Mouse (Mus musculus) heart, postnatal 10 days (tissue): ENCODE measurements around the gene Olfr748. TPM values are rescaled to one million over a fixed set of nuclear protein-coding genes. Genes with fewer than 3 reads are reported as not detected.
"Not testable (repeated sequence)": the region's sequence is repeated elsewhere in the genome, so short reads cannot be mapped to it uniquely, and the experiment has no call there.

Source experiments
- DNase-seq, 2 experiments: peaks; one replicate each; pipeline ENCODE4 v3.0.0; 2021
- intact Hi-C: fragments of 180-260 bp; cut with DNase I; formaldehyde crosslinking; loops from one replicate; pipeline ENCODE4 v1.15.1; 2025
- total RNA-seq, 2 experiments: library from RNA; stranded (reverse); gene quantifications; 2 replicates each; pipeline ENCODE4 v1.2.3; 2021

Olfr748 gene
- not detected for total RNA-seq

DNA sequence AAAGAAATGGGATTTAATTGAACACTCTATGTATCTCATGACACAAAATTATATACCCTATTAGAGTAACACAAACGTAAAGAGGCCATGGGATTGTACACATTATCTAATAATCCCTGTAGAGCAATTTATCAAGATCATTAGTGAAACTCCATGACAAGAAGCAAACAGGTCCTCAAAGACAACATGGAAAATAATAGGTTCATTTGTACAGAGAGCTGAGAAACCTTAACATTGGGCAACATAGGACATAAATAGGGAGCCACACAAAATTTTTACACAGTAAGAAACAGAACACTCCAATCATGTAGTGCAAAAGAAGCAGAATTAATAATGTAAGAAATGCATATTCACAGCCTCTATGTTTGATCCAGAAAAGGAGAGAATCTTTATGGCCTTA, at the start of gene Olfr748:
Olfr748 (plus strand) TSS at position 301 of the 400 bp plus-strand sequence.
- intact Hi-C loops = no loop called here

DNA sequence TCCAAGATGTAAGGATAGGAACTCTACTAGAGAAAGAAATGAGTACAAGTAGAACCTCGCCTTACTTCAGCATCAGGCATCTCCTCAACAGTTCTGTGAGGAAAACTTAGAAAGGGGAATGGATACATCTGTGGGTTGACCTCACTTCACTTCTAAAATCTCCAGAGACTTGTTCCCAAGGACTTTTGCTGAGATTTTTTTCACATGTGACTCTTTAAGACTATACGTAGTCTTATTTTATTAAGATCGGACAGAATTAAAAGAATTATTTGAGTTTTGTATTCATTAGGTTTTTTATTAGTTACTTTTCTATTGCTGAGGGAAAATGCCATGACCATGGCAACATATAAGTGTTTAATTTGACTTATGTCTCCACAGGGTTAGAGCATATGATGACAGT, 14.1 kb upstream of the Olfr748 start, which contains the start of gene Olfr747:
Olfr747 (minus strand) TSS at position 101 of the 400 bp plus-strand sequence.
- intact Hi-C loops = no loop called here

More for the DNA sequence above, at the start of gene Olfr748:
- no peak for DNase-seq

DNA sequence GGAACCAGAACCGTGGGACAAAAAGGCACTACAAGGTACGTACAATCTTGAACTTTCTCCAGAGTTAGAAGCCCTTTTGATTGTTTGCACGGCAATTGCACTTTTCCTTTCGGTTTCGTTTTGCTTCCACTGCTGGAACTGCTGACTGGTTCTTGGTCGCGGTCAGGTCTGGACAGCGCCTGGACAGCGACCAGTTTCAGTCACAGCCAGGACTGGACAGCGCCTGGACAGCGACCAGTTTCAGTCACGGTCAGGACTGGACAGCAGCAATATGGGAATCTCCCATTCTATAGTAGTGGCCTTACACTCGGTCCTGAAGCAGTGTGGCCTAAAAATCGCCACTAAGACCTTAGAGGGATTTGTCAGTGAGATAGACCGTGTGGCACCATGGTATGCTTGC, 12.7 kb downstream of the Olfr748 start:
- intact Hi-C loops = not testable (repeated sequence)
- DNase-seq = peak; percentile 1 to 4

More for the DNA sequence above, 14.1 kb upstream of the Olfr748 start, which contains the start of gene Olfr747:
- no peak for DNase-seq

DNA sequence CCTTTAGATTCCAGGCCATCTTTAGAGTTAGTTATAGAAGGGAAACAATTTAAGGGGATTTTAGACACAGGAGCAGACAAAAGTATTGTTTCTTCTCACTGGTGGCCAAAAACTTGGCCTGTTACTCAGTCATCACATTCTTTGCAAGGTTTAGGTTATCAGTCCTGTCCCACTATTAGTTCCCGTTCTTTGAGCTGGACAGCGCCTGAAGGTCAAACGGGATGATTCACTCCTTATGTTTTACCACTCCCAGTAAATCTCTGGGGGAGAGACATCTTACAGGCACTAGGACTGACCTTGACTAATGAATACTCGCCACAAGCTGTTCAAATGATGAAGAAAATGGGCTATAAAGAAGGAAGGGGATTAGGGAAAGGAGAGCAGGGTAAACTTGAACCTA, 15.2 kb downstream of the Olfr748 start:
- intact Hi-C loops, DNase-seq: not testable (repeated sequence)

DNA sequence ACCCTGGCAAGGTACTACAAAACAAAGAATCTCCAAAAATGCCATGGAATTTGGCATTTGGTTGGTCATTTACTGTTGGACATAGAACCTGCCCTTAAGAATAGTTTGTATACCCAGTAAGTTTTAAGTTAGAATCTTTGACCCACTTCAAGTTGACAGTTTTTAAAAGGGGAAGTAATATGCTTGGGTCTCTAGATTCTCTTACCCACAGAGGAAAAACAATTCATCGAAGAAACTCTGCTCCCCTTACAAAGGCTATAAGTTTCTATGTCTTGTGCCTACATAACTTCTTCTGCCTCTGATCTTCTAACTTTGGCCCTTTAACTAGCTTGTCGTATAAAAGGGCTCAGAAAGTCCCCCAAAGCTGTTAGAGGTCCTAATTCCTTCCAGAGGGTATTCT, 33.2 kb downstream of the Olfr748 start:
- intact Hi-C loops = no loop called here

DNA sequence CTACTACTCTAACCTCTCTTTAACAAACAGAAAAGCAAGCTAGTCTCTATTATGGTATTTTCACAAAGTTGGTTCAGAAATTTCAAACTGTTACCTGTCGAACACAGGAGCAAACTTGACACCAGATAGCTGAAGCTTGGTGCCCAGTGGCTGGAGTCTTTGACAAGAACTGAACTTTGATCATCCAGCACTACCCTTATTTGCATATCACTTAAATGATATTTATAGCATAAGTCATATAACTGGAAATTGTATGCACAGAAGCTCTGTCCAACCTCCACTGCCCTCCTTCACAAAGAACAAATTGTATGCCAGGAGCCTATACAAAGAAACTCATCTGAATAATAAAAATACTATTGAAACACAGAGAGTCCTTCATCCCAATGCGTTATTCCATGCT, 34.4 kb downstream of the Olfr748 start:
- DNase-seq = no peak
- intact Hi-C loops = no loop called here

More for the DNA sequence above, 33.2 kb downstream of the Olfr748 start:
- no peak for DNase-seq

DNA sequence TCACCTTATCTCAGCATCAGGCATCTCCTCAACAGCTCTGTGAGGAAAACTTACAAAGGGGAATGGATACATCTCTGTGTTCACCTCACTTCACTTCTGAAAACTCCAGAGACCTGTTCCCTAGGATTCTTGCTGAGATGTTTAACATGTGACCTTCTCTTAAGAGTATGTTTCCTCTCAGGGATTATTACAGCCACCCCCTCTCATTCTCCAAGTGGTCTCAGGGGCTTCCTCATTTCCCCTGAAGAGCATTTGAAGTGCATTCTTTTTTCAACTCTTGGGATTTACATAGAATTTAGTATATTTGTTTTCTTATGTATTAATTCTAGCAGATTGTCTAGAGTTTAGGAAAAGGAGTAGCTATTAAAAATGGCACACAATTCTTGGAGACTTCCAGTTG, 37.8 kb downstream of the Olfr748 start, which contains the start of gene Olfr749:
Olfr749 (minus strand) TSS at position 101 of the 400 bp plus-strand sequence.
- no peak for DNase-seq
- intact Hi-C loops = no loop called here

DNA sequence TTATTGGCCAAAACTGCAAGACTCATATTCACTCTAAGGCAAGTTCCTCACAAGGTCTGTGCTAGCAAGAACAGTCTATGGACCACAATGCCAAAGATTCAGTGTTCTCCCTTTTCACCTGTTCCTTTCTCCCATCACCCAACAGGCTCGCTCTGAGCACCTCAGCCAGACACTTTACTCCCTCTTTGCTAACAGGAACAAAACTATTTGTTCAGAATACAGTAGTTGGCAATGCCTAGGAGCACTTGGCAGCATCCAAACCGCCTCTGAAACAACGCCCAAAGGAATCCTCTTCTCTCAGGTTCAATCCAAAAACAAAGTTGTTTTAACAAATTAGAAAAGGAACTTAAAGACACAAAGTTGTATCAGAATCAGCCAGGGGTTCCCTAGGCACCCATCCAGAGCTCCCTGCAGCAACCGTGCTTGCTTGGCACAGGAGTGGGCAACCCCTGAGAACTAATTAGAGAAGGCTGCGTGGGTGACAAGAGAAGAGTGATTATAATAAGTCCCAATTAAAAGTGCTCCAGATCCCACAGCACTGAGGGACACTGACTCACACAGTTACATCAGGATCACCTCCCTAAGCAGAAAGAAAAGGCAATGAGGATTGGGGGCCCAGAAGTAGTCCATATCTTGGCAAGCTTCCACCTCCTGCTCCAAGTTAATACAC, 51.4 kb downstream of the Olfr748 start:
- DNase-seq = no peak

More for the DNA sequence above, 51.4 kb downstream of the Olfr748 start:
- intact Hi-C loops = no loop called here

Other genes starting within 250 kb of the Olfr748 start
- gene Olfr741, start 234.6 kb upstream of the Olfr748 start, total RNA-seq = not detected
- gene Olfr742, start 203.8 kb upstream of the Olfr748 start, total RNA-seq = not detected
- gene Olfr743, start 185.5 kb upstream of the Olfr748 start, total RNA-seq = not detected
- not detected for gene Olfr744, start 92.5 kb upstream of the Olfr748 start, total RNA-seq
- gene Olfr745, start 68.0 kb upstream of the Olfr748 start, total RNA-seq = not detected
- not detected for gene Olfr746, start 60.3 kb upstream of the Olfr748 start, total RNA-seq
- not detected for gene Olfr747, start 14.2 kb upstream of the Olfr748 start, total RNA-seq
- not detected for gene Olfr749, start 37.7 kb downstream of the Olfr748 start, total RNA-seq
- 10 to 100 TPM; 22.9 to 26.8 TPM for gene Ttc5, start 78.1 kb downstream of the Olfr748 start, total RNA-seq
- gene Ccnb1ip1, start 100.4 kb downstream of the Olfr748 start, total RNA-seq = not detected
- 10 to 100 TPM; 18.7 to 20.0 TPM for gene Parp2, start 100.5 kb downstream of the Olfr748 start, total RNA-seq
- 10 to 100 TPM; 10.9 to 11.6 TPM for gene Tep1, start 163.2 kb downstream of the Olfr748 start, total RNA-seq
- gene Klhl33, start 190.1 kb downstream of the Olfr748 start, total RNA-seq = 1 to 10 TPM; 5.7 to 5.9 TPM
- 10 to 100 TPM; 59.5 to 66.3 TPM for gene Osgep, start 217.5 kb downstream of the Olfr748 start, total RNA-seq
- gene Apex1, start 217.6 kb downstream of the Olfr748 start, total RNA-seq = 10 to 100 TPM; 39.5 to 43.4 TPM
- 10 to 100 TPM; 23.7 to 25.4 TPM for gene Pip4p1, start 223.5 kb downstream of the Olfr748 start, total RNA-seq
- gene Pnp, start 223.7 kb downstream of the Olfr748 start, total RNA-seq = 10 to 100 TPM; 15.2 to 17.3 TPM
- gene Gm49342, start 237.1 kb downstream of the Olfr748 start, total RNA-seq = 10 to 100 TPM; 13.0 to 14.4 TPM
- 1 to 10 TPM in 1 of 2 experiments, under 1 TPM in 1; 0.69 to 1.1 TPM for gene Pnp2, start 248.6 kb downstream of the Olfr748 start, total RNA-seq